Comparison of ENCODE assay signal across 14 mouse cellular contexts in genomic region chr10:9420741-9421140, GRCm38 (mm10).
"Had no signal": no experiment of that assay in that cellular context is flagged by ENCODE, and none has a peak within 500 bp of the region (broad histone marks: within the 10 kb centered on the region; RNA-seq: fewer than 3 reads in every experiment).

No protein-coding gene starts in this region.

- H3K4me2 ChIP-seq: lung, embryonic 14.5 days; midbrain, embryonic 12.5 days; midbrain, embryonic 15.5 days; neural tube, embryonic 12.5 days; stomach, embryonic 15.5 days had no signal

- H3K27me3 ChIP-seq: megakaryocyte, embryonic 14.5 days; midbrain, embryonic 12.5 days; midbrain, embryonic 15.5 days; neural tube, embryonic 12.5 days; stomach, embryonic 15.5 days had no signal

- H3K27ac ChIP-seq: macrophage; midbrain, embryonic 12.5 days; midbrain, embryonic 15.5 days; neural tube, embryonic 12.5 days; stomach, embryonic 15.5 days; stomach, postnatal 0 days had no signal

- H3K9ac ChIP-seq: lung, embryonic 14.5 days; midbrain, embryonic 12.5 days; midbrain, embryonic 15.5 days; neural tube, embryonic 12.5 days; stomach, embryonic 15.5 days had no signal

- H3K4me3 ChIP-seq: megakaryocyte, embryonic 14.5 days; midbrain, embryonic 12.5 days; midbrain, embryonic 15.5 days; neural tube, embryonic 12.5 days; stomach, embryonic 15.5 days had no signal

- H3K4me1 ChIP-seq: megakaryocyte, embryonic 14.5 days; midbrain, embryonic 12.5 days; midbrain, embryonic 15.5 days; neural tube, embryonic 12.5 days; stomach, embryonic 15.5 days had no signal

- DNase-seq: lung, adult 18-20 months; lung, embryonic 14.5 days; lung, postnatal 10 days; right cerebral cortex, postnatal 14 days; thymus, adult 2 months; thymus, postnatal 25 days; thymus, postnatal 4 days had no signal

- H3K9me3 ChIP-seq: megakaryocyte, embryonic 14.5 days; midbrain, embryonic 12.5 days; midbrain, embryonic 15.5 days; neural tube, embryonic 12.5 days; stomach, embryonic 15.5 days had no signal

- ATAC-seq: midbrain, embryonic 15.5 days had no signal

- H3K36me3 ChIP-seq: midbrain, embryonic 12.5 days; midbrain, embryonic 15.5 days; neural tube, embryonic 12.5 days; stomach, embryonic 15.5 days had no signal
